Mouse (Mus musculus) brain, embryonic 14.5 days (tissue): ENCODE measurements around the gene Tifa. TPM values are rescaled to one million over a fixed set of nuclear protein-coding genes. Genes with fewer than 3 reads are reported as not detected.
A peak's percentile ranks its signal among the peaks of the same experiment; 100 is the strongest.
"Not testable (repeated sequence)": the region's sequence is repeated elsewhere in the genome, so short reads cannot be mapped to it uniquely, and the experiment has no call there.

ENCODE experiments used
- DNase-seq: peaks from one replicate; pipeline ENCODE4 v3.0.0-alpha.2; 2011; ENCODE audit warnings: low read depth
- CTCF ChIP-seq: fragments of 200-500 bp; IDR thresholded peaks from 2 replicates; pipeline ENCODE4 v1.5.1; 2012; ENCODE audit warnings: inconsistent platforms, mild to moderate bottlenecking, moderate library complexity, borderline replicate concordance; ENCODE audit not compliant: insufficient read depth, insufficient read length; ENCODE audit errors: extremely low read depth
- POLR2A ChIP-seq: fragments of 200-500 bp; IDR thresholded peaks from 2 replicates; pipeline ENCODE4 v1.6.1; 2012; ENCODE audit warnings: mild to moderate bottlenecking, inconsistent platforms, borderline replicate concordance; ENCODE audit not compliant: poor library complexity, insufficient read depth, insufficient read length, severe bottlenecking; ENCODE audit errors: extremely low read depth
- polyA plus RNA-seq: library from polyadenylated mRNA; depleted of rRNA; stranded (reverse); fragments of >200 nt; gene quantifications from 2 replicates; pipeline ENCODE4 v1.2.3, GENCODE M21; 2012

The Tifa gene
- polyA plus RNA-seq, 1 experiment: 2.5 TPM

DNA sequence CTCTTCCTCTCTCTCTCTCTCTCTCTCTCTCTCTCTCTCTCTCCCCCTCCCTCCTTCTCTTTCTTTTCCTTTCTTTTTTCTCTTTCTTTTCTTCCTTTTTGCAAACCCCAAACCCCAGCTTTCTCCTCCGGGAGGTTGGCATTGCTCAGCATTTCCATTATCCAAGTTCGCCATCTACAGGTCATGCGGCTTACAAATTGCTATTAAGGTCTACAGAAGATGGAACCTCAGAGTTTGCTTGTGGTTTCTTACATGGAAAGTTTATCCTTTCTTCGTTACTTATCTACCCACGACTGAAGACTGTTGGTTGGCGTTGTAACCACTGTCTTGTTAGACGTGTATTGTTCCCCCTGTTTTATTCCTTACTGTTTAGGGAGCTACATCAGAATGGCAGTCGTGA is 30.4 kb upstream of the Tifa start:
- TF ChIP-seq POLR2A (no peak), CTCF (peak; percentile 74; the same call in 1 of the 2 replicates)
- DNase-seq: peak; percentile 92

DNA sequence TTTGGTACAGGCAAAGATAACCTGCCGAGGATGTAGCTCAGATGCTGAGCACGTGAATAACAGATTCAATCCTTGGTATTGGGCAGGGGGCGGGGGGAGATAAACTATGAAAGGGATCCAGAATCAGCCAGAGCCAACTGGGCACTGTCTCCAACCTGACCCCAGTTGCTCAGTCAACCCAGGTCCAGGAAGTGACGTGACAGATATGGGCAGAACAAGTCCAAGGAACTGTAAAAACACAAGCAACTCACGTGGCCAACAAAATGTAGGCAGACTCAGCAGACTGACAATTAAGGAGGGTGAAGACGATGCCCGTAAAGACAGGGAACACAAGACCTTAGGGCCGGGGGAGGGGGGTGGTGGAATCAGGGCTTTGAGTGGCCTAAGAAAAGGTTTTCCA is 27.2 kb upstream of the Tifa start:
- no peak for DNase-seq
- TF ChIP-seq POLR2A (no peak), CTCF (no peak)

DNA sequence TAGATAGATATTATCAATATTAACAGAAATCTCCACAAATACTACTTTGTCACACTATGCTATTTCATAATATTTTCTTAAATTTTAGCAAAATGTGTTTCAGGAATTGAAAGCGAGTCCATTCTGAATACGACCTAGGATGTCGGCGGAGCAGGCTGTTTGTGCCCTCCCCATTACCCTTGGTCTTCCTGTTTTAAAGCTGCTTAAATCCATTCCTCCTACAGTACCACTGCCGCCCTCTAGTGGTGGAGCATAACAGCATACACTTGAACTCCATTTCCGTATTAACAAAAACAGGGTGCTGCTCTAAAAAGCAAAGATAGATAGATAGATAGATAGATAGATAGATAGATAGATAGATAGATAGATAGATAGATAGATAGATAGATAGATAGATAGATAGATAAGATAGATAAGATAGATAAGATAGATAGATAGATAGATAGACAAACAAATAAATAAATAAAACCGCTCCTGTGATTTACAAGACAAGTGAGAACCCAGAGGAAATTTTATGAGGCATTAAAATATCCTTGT is 26.5 kb upstream of the Tifa start:
- peak; percentile 94 for DNase-seq
- peak; percentile 72 for TF ChIP-seq CTCF
- TF ChIP-seq POLR2A: no peak

DNA sequence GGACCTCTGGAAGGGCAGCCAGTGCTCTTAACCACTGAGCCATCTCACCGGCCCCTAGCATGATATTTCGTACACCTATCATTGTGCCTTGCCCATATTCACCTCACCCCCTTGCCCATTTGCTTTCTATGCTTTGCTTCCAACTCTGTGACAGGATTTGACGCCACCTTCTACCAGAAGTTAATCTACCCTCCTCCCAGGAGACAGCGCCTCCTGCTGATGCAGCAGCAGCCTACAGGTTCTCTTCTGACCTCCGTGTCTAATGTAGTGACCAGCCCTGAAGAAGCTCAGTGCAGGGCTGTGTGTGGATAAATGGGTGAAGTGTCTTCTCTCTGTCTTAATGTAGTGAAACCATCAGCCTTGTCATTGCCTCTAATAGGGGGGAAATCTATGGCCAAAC is 25.1 kb upstream of the Tifa start:
- TF ChIP-seq POLR2A: no peak
- TF ChIP-seq CTCF: peak; percentile 23; the same call in 1 of the 2 replicates
- DNase-seq: no peak

DNA sequence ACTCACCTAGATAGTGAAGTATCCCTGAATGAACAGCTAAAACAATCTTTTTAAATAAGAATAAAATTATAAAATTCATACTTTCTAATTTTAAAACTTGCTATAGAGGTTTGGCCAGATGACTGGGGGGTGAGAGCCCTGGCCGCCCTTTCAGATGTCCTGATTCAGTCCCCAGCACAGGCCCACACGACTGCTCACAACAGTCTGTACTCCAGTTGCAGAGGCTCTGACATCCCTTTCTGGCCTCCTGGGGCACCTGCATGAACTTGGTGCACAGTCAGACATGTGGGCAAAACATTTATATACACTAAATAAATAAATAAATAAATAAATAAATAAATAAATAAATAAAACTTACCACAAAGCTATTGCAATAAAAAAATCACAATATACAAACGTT is 23.6 kb upstream of the Tifa start:
- no peak for DNase-seq
- TF ChIP-seq POLR2A: no peak
- no peak for TF ChIP-seq CTCF

DNA sequence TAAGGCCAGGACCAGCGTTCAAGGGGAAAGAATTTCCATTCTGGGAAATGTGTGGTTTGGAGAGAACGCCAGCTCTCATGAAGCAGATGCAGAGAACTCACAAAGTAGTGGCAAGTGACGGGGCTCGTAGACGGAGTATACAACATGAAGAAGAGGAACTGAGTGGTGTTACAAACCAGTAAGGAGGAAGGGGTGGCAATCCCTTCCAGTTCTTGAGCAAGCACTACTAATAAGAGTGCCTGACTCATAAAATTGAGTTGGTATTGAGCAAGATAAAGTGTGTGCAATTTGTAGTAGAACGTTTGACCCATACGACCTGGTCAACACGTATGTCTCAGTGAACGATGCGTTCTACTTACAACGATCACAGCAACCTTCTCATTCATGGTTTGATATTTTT is 20.5 kb upstream of the Tifa start:
- no peak for DNase-seq
- no peak for TF ChIP-seq CTCF
- TF ChIP-seq POLR2A: no peak

DNA sequence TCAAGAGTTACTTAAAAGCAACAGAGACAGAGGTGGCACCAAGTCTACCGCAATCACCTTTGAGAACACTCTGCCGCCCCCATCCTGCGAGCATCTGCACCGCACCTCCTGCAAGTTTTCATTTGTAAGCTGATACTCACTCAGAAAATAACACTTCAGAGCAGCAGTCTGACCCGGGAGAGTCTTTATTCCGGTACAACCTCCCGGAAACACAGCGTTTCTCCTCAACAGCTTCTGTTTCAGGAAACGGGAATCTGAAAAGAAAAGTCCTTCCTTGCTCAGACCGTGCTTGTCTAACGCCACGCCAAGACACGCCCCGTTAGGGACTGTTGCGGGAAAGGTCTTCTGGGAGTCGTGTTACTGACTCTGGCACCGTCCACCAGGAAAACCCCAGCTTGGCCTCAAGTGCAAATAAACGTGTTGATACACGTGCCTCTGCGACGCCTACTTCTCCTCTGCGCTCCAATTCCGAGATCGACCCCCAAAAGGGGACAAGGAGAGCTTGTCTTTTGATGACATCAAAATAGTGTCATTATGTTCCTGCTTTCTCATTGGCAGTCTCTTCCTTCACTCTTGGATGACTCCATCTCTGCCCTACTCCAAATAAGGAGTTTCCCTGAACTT is 9.5 kb upstream of the Tifa start, which contains the start of gene Alpk1:
TSS of gene Alpk1 (minus strand) at position 507 of the 624 bp plus-strand sequence.
- TF ChIP-seq POLR2A (no peak), CTCF (peak; percentile 57)

DNA sequence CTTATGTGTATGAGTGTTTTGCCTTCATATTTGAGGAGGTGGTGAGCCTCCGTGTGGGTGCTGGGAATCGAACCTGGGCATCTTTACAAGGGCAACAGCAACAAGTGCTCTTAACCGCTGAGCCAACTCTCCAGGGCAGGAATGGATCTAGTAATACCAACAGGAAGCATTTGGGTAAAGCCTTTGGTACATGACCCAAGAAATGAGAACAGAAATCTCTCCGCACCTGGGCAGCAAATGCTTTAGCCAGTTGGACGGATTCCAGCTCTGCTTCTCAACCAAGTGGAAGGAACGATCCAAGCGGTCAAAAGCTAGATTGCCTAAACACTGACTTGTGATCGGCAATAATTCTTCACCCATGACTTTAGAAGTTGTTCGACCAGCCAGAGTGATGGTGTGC is 8.7 kb upstream of the Tifa start:
- DNase-seq: no peak
- no peak for TF ChIP-seq CTCF
- no peak for TF ChIP-seq POLR2A

More for the DNA sequence above, 9.5 kb upstream of the Tifa start, which contains the start of gene Alpk1:
- peak; percentile 73 for DNase-seq

DNA sequence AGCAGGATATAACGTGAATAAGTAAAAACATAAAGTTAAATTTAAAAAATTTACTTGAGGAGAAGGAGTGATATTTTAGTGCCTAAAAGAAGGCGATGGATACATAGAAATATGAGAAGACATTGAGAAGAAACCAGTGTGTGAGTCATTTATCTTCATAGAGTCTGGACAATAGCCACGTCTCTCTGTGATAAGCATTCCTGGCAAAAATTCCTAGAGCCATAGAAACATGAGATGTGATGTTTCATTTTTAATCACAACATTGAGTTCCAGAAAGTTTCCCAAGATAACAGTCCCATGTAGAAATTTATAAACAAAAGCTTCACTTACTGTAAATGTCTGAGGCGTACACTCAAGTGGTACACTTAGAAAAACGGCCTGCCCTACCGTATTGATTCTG is 6.7 kb upstream of the Tifa start:
- no peak for TF ChIP-seq POLR2A
- TF ChIP-seq CTCF: no peak
- no peak for DNase-seq

DNA sequence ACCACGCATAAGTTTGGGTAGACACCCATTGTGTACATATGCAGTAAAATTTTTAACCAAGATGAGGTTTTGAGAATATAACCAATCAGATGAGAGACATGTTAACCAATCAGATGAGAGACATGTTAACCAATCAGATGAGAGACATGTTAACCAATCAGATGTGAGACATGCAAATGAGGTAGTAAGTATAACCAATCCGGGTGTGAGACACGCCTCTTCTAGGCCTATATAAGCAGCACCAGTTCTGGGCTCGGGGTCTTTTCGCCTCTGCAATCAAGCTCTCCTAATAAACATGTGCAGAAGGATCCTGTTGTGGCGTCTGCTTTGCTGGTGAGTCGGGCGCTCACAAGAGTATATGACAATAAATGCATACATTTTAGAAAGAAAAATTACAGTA is 5.9 kb upstream of the Tifa start:
- DNase-seq: not testable (repeated sequence)

DNA sequence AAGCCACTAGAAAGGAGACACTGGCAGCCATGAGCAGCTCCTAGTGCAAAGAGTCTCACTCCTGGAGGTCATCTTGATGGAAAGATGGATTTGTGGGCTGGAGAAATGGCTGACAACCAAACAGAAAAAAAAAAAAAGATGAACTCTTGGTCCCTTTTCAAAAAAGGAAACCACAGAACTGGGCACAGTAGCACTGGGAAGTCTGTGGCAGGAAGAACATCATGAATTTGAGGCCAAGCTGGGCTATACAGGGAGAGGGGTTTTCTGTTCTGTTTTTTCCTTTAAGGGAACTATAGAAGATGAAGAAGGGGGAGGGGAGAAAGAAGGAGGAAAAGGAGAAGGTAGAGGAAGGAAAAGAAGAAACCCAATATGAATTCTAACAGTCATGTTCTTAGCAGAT is 2.6 kb upstream of the Tifa start:
- no peak for TF ChIP-seq CTCF
- no peak for TF ChIP-seq POLR2A
- DNase-seq: no peak

DNA sequence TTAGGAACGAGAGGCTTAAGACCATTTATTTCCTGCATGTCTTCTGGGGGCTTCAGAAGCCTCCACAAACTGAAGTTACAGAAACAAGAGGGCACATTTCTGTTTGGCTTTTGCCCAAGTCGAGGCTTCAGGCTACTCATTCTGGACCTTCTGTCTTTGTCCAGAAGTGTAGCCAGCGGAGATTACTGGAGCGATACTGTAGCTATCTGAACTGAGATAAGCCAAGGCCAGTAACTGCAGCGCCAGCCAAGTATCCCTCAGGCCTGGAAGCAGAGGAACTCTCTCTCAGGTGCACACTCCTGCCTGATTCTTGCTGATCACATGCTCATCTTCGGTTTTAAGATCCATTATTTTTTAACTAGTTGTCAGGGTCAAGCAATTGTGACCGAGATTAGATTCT is 1.6 kb upstream of the Tifa start:
- TF ChIP-seq CTCF: no peak
- no peak for TF ChIP-seq POLR2A
- no peak for DNase-seq

DNA sequence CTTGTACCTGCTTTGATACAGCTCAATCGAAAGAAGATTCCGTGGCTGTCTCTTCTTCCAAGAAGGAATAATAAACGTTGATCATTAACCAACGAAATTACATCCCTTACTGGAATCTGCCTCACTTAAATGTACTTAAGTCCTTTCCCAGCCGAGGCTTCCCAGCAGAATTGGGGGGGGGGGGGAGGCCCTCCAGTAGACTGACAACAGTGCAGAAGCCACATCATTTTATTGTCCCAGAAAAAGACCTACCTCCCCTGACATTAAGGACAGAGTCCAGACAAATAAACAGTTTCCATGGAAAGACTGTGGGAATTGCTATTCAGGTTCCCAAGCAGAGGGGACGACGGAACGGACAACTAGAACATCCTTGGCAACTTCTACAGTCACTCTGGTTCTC is 686 bp upstream of the Tifa start:
- TF ChIP-seq CTCF: no peak
- TF ChIP-seq POLR2A: no peak
- DNase-seq: no peak

DNA sequence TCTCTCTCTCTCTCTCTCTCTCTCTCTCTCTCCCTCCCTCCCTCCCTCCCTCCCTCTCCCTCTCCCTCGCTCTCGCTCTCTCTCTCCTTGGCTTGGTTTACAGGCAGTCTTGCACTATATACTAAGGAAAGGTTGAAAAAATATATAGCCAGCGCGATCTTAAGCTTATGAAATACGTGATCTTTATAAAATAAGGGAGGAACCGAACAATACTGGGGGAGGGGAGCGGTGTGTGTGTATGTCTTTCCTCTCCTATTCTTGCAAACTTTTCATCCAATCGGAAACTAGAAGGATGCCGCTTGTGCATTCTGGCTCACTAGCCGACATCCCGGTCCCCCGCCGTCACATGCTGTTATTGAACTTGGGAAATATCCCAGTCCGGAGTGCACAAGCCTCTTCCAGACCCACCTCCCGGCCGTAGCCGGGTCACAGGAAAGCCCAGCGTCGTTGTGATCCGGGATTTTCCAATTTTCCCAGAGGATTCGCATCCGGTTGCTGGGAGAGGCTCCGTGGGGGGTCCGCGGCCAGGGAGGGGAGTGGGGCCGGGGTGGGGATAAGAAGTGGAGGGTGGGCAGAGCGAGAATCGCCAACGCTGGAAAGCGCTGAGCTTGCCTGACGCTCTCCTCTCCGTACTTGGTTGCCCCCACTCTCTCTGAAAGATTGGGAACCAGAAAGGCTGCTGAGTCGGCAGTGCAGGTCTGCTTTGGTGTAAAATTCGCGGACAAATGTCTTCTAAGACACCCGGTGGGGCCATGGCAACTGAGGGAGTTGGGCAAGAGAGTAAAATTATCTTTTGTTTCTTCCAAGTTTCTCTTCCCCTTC is 840 bp downstream of the Tifa start:
- TF ChIP-seq POLR2A: no peak
- TF ChIP-seq CTCF: no peak
- peak; percentile 74 for DNase-seq

DNA sequence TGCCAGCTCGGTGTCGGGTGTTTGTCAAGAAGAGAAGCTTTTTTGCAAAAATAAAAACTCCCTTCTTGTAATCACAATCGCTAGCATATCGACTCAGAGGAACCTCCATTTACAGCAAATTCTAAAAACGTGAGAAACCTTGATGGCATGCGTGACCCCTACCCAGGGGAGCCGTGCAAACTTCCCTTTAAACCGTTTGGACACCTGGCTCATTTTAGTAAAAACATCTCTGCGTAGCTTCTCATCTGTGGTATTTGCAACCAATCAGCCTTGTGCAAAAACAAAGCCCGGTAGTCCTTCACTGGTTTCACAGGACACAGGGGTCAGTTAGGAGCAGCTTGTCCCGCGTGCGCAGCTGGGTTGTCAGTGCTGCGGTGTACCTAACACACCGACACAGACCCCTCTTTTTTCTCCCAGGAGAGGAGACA is 1.5 kb downstream of the Tifa start:
- no peak for TF ChIP-seq POLR2A
- no peak for TF ChIP-seq CTCF
- peak; percentile 30 for DNase-seq
